Mouse (Mus musculus) liver, adult 10 weeks (tissue): ENCODE results near the gene Ifitm2. TPM values are rescaled to one million over a fixed set of nuclear protein-coding genes. Genes with fewer than 3 reads are reported as not detected.

Experiments
- polyA plus RNA-seq: library from polyadenylated mRNA; stranded (reverse); fragments of 350-450 nt; fragmentation: Illumina TruSeq; extraction: RNeasy Lipid Tissue Mini Kit (QIAGEN cat#74804); gene quantifications from one replicate; pipeline ENCODE4 v1.2.3, GENCODE M21; 2014; ENCODE audit warnings: low read depth, low replicate concordance

Gene Ifitm2
- polyA plus RNA-seq = 135 TPM

DNA sequence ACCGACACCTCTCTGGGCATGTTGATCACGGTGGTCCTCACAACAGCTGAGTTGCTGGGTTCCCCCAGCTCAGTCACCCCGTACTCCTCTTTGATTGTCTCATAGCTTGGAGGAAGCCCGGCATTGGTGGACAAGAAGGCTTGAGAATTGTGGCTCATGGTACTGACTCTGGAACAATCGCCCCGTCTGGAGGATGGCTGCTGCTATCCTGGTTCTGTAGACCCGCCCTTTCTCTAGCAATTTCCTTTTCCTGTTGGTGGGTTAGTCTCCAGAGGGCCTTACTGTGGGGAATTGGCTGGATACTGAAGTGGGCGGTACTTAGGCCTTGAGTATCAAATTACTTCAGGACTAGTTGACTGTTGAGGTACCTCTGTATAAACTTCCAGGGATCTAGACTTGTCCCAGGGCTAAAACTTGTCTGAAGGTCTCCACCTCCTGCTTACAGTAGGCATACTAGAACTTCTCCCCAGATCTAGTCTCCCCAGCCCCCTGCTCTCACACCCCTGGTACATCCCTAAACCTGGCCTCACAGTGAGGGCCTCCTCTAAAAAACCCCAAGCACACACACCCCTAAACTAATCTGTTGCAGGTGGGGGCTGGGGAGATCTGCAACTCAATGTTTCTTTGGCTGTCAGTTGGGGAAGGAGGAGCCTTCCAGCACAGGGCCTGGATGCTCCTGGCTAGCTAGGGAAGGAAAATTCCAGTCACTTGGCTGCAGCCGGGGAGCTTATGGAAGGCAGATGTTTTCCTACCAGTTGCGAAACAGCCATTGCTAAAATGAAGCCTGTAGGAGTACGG lies at the start of gene Ifitm2, which contains the start of gene Gm45717:
Ifitm2 (minus strand) TSS at position 230 of the 798 bp plus-strand sequence.
Gm45717 (minus strand) TSS at position 180 of the 798 bp plus-strand sequence.

DNA sequence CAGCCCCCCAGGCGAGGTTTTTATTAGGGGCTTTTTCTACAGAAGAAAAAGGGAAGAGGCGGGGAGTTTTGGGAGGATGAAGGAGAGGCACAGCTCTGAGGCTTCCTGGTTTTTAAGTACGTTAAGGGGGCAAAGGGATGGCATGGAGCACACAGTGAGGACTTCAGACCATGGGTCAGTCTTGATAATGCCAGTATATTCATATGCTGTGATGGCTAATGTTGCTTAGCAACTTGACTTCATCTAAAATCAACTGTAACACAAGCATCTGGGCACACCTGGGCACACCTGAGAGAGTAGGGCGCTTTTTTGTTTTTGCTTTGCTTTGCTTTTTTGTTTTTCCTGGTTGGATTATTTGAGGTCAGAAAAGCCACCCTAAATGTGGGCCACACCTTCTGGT lies 11.1 kb upstream of the Ifitm2 start, which contains the start of gene Ifitm1:
Ifitm1 (plus strand) TSS at position 301 of the 400 bp plus-strand sequence.

DNA sequence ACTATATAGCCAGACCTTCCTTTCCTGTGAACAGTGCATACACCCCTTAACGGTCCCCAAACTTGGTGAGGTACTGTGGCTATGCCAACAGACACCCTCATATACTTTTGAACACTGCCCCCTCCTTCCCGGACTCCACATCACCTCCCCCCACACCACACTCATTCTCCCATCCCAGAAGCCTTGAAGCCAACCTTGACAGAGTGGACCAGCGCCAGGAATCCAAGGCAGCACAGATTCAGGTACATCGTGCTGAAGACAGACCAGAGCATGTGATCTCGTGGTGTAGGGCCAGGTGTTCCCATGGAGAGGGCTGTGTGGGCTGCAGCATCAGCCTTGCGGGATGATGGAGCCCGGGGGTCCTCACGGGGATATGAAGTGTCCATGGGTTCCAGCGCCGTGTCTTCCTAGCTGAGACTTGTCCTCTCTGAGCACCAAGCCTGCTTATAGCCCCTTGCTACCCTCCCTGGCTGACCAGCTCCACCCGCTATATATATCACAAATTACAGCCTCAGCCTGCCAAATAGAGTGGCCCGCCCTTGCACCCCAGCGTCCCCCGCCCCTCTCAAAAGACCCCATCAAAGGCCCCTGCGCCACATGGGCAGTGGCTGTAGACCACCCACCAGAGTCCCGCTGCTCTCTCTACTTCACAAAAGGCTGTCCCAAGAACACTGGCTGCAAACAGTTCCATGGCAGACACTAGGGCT lies 5.8 kb downstream of the Ifitm2 start, which contains the start of gene Ifitm5:
Ifitm5 (minus strand) TSS at position 468 of the 707 bp plus-strand sequence.

GRCm38 (mm10) chr7:140941222-140942051 lies 14.3 kb downstream of the Ifitm2 start, which contains the start of gene Pgghg:
TSS of gene Pgghg (plus strand) at chr7:140941391.

DNA sequence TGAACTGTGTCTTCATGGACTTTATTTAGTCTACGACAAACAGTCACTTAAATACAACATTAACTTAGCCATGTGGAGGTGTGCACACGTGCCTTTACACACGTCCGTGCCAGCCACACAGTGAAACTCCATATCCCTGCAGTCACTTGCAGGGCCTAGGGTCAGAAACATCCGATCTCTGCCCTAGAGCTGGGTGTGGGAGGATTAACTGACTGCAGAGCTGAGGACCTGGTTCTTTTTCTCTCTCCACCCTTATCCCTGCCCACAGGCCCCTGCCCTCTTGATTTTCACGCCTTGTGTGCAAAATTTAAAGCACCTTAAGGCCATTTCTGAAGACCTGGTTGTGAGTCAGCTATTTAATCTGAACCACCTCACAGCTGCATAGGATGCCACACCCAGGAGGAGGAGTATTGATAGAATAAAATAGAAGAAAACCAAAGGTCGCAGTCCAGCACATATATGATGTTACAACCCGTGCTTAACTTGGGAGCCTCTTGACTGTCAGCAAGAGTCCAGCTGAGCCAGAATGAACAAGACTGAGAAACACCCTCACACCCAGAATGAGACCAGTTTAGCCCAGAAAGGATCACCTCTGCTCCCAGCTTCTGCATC lies 35.3 kb downstream of the Ifitm2 start, which contains the start of gene Nlrp6:
Nlrp6 (plus strand) TSS at position 485 of the 612 bp plus-strand sequence.

Other genes starting within 250 kb of the Ifitm2 start
- 9,740 TPM for gene Cyp2e1, start 192.2 kb downstream of the Ifitm2 start, polyA plus RNA-seq
- not detected for gene Syce1, start 168.1 kb downstream of the Ifitm2 start, polyA plus RNA-seq
- gene Zfp941, start 133.8 kb downstream of the Ifitm2 start, polyA plus RNA-seq = 0.66 TPM
- gene Urah, start 121.0 kb downstream of the Ifitm2 start, polyA plus RNA-seq = 287 TPM
- not detected for gene Scgb1c1, start 110.4 kb downstream of the Ifitm2 start, polyA plus RNA-seq
- gene Odf3, start 108.2 kb downstream of the Ifitm2 start, polyA plus RNA-seq = not detected
- gene Gm45785, start 99.7 kb downstream of the Ifitm2 start, polyA plus RNA-seq = not detected
- 4.3 TPM for gene Ric8a, start 99.0 kb downstream of the Ifitm2 start, polyA plus RNA-seq
- gene Bet1l, start 98.4 kb downstream of the Ifitm2 start, polyA plus RNA-seq = 1.4 TPM
- gene Psmd13, start 74.0 kb downstream of the Ifitm2 start, polyA plus RNA-seq = 89.2 TPM
- gene Sirt3, start 73.7 kb downstream of the Ifitm2 start, polyA plus RNA-seq = 15.2 TPM
- gene Cox8b, start 55.5 kb downstream of the Ifitm2 start, polyA plus RNA-seq = not detected
- 20.5 TPM for gene Nlrp6, start 35.1 kb downstream of the Ifitm2 start, polyA plus RNA-seq
- gene Pgghg, start 14.6 kb downstream of the Ifitm2 start, polyA plus RNA-seq = 2.3 TPM
- gene Ifitm5, start 5.7 kb downstream of the Ifitm2 start, polyA plus RNA-seq = not detected
- gene Gm45717, start 50 bp downstream of the Ifitm2 start, polyA plus RNA-seq = not detected
- gene Ifitm1, start 11.2 kb upstream of the Ifitm2 start, polyA plus RNA-seq = 4.2 TPM
- gene Ifitm3, start 54.8 kb upstream of the Ifitm2 start, polyA plus RNA-seq = 163 TPM
- gene Ifitm6, start 61.9 kb upstream of the Ifitm2 start, polyA plus RNA-seq = 2.6 TPM
- not detected for gene Gm17387, start 73.1 kb upstream of the Ifitm2 start, polyA plus RNA-seq
- gene B4galnt4, start 105.1 kb upstream of the Ifitm2 start, polyA plus RNA-seq = not detected
- gene Pkp3, start 122.2 kb upstream of the Ifitm2 start, polyA plus RNA-seq = not detected
- 1.6 TPM for gene Sigirr, start 144.6 kb upstream of the Ifitm2 start, polyA plus RNA-seq
- not detected for gene Ano9, start 161.8 kb upstream of the Ifitm2 start, polyA plus RNA-seq
- gene Ptdss2, start 166.4 kb upstream of the Ifitm2 start, polyA plus RNA-seq = 7.0 TPM
- 5.3 TPM for gene Rnh1, start 216.9 kb upstream of the Ifitm2 start, polyA plus RNA-seq
- gene Hras, start 238.0 kb upstream of the Ifitm2 start, polyA plus RNA-seq = 8.3 TPM
- gene Lrrc56, start 238.2 kb upstream of the Ifitm2 start, polyA plus RNA-seq = 0.37 TPM